12 mouse cellular contexts compared by ENCODE assay signal in genomic region chr10:52217564-52217934, GRCm38 (mm10). TPM values are rescaled to one million over a fixed set of nuclear protein-coding genes. Genes with fewer than 3 reads are reported as not detected.
DNase-seq lines count a peak whose midpoint lies in the region; ATAC-seq and TF ChIP-seq lines count a peak whose summit lies in the region.
"Had no signal": no experiment of that assay in that cellular context is flagged by ENCODE, and none has a peak within 500 bp of the region (broad histone marks: within the 10 kb centered on the region; RNA-seq: fewer than 3 reads in every experiment).

No protein-coding gene starts in this region.

- no peaks in the 10 kb centered on the region for H3K9me3 ChIP-seq in intestine, embryonic 15.5 days
- no peaks in the 10 kb centered on the region for H3K9me3 ChIP-seq in neural tube, embryonic 15.5 days (replicated peaks)

- H3K4me1 ChIP-seq in kidney, adult 2 months (ENCODE audit: control insufficient read depth, insufficient read depth, low read length): no peaks in the 10 kb centered on the region; the same call in 1 of the 2 replicates
- 0 out of 2 replicates have a peak, but pooled peaks cover 3% of the 10 kb centered on the region for H3K4me1 ChIP-seq in intestine, embryonic 15.5 days (replicated peaks)
- no peaks in the 10 kb centered on the region for H3K4me1 ChIP-seq in neural tube, embryonic 15.5 days

- ATAC-seq in intestine, embryonic 15.5 days: 0 out of 2 replicates have a peak, but pooled peaks have one; percentile 11
- peak; percentile 64 for ATAC-seq in neural tube, embryonic 15.5 days (ENCODE audit: low FRiP score)
- no peak for ATAC-seq in granulocyte monocyte progenitor cell, adult 5-6 weeks (replicated peaks; ENCODE audit: poor library complexity, severe bottlenecking)

- no peak for TF ChIP-seq POLR2A in kidney, adult 2 months (IDR thresholded peaks at IDR 0.05; ENCODE audit: low read depth, low read length)

- no peak overlapping the region for H3K9ac ChIP-seq in intestine, embryonic 15.5 days
- no peak overlapping the region for H3K9ac ChIP-seq in neural tube, embryonic 15.5 days (replicated peaks)

- WGBS in kidney, adult 2 months: 45% methylated on average over 7 of the region's 7 CpGs
- 40% methylated on average over 7 of the region's 7 CpGs for WGBS in intestine, embryonic 15.5 days
- WGBS in neural tube, embryonic 15.5 days: 35% methylated on average over 7 of the region's 7 CpGs

- peak overlapping the region; percentile 52; the same call in 1 of the 2 replicates for H3K27ac ChIP-seq in kidney, adult 2 months (ENCODE audit: insufficient read depth, low read depth, low read length)
- 0 out of 2 replicates have a peak overlapping the region, but pooled peaks have one; percentile 6 for H3K27ac ChIP-seq in intestine, embryonic 15.5 days
- no peak overlapping the region for H3K27ac ChIP-seq in neural tube, embryonic 15.5 days (replicated peaks)

- H3K4me2 ChIP-seq in intestine, embryonic 15.5 days (replicated peaks): no peak overlapping the region
- H3K4me2 ChIP-seq in neural tube, embryonic 15.5 days: no peak overlapping the region

- DNase-seq in kidney, adult 2 months: no peak
- DNase-seq in kidney, postnatal 4 days: no peak
- peak; percentile 10 for DNase-seq in lung, postnatal 36 days
- DNase-seq in lung, postnatal 4 days: no peak
- DNase-seq in thymus, postnatal 25 days: no peak
- DNase-seq: cerebellum, adult 11 months had no signal

- no peak overlapping the region for H3K4me3 ChIP-seq in kidney, adult 2 months (ENCODE audit: insufficient read depth, low read depth, low read length)
- no peak overlapping the region for H3K4me3 ChIP-seq in intestine, embryonic 15.5 days (replicated peaks)
- H3K4me3 ChIP-seq in neural tube, embryonic 15.5 days (replicated peaks): no peak overlapping the region
- H3K4me3 ChIP-seq: megakaryocyte, embryonic 14.5 days had no signal

- H3K27me3 ChIP-seq in kidney, adult 2 months (replicated peaks; ENCODE audit: control insufficient read depth, insufficient read depth, low read length): no peaks in the 10 kb centered on the region
- no peaks in the 10 kb centered on the region for H3K27me3 ChIP-seq in intestine, embryonic 15.5 days (replicated peaks)
- no peaks in the 10 kb centered on the region for H3K27me3 ChIP-seq in neural tube, embryonic 15.5 days (replicated peaks)
- H3K27me3 ChIP-seq: megakaryocyte, embryonic 14.5 days had no signal

- no peak for TF ChIP-seq CTCF in kidney, adult 2 months (conservative IDR thresholded peaks at IDR 0.05; ENCODE audit: insufficient read depth, insufficient read length, low read depth, low read length)

- H3K36me3 ChIP-seq in kidney, adult 2 months (ENCODE audit: control insufficient read depth, insufficient read depth, low read length): no peaks in the 10 kb centered on the region
- no peaks in the 10 kb centered on the region for H3K36me3 ChIP-seq in intestine, embryonic 15.5 days
- no peaks in the 10 kb centered on the region for H3K36me3 ChIP-seq in neural tube, embryonic 15.5 days

RNA-seq across cellular contexts. Expression of gene Dcbld1, which starts 15.9 kb away (rescaled TPM):
- 10.3 and 11.7 TPM in 2 replicates for polyA plus RNA-seq in kidney, adult 2 months (2012; rRNA removed)
- polyA plus RNA-seq in intestine, embryonic 15.5 days (2015; fragmentation: Nextera tagmentation; extraction: Ambion mirVana): 42.4 and 44.6 TPM in 2 replicates
- polyA plus RNA-seq in neural tube, embryonic 15.5 days (2015; fragmentation: Nextera tagmentation; extraction: Ambion mirVana): 25.1 and 29.6 TPM in 2 replicates
- 0.09 TPM in 1 of 2 replicates, not detected in the other for total RNA-seq in granulocyte monocyte progenitor cell, adult 5-6 weeks (2014; fragmentation: Nextera tagmentation)
- 0.10 TPM in 1 of 2 replicates, not detected in the other for total RNA-seq in granulocyte monocyte progenitor cell, adult 5-6 weeks (2017)

RNA-seq across cellular contexts. Expression of gene Ros1, which starts 22.5 kb away (rescaled TPM):
- polyA plus RNA-seq in kidney, adult 2 months (2012; rRNA removed): 0.08 and 0.16 TPM in 2 replicates
- 3.3 and 3.6 TPM in 2 replicates for polyA plus RNA-seq in intestine, embryonic 15.5 days (2015; fragmentation: Nextera tagmentation; extraction: Ambion mirVana)
- polyA plus RNA-seq in neural tube, embryonic 15.5 days (2015; fragmentation: Nextera tagmentation; extraction: Ambion mirVana): 0.08 TPM in 1 of 2 replicates, not detected in the other
- not detected in 2 replicates for total RNA-seq in granulocyte monocyte progenitor cell, adult 5-6 weeks (2014; fragmentation: Nextera tagmentation)
- total RNA-seq in granulocyte monocyte progenitor cell, adult 5-6 weeks (2017): not detected in 2 replicates
- total RNA-seq: layer of hippocampus, postnatal 25 days had no signal
- polyA plus RNA-seq: heart, embryonic 14.5 days had no signal
